Mouse (Mus musculus) olfactory bulb, adult 2 months (tissue): ENCODE data around the gene Ltbp4. TPM values are rescaled to one million over a fixed set of nuclear protein-coding genes. Genes with fewer than 3 reads are reported as not detected.

Experiments used
- H3K27ac ChIP-seq: fragments of 200-500 bp; 2 replicates; pipeline ENCODE4 v1.5.1; 2012; ENCODE audit warnings: low read depth, low read length; ENCODE audit not compliant: insufficient read depth
- H3K4me1 ChIP-seq: fragments of 200-500 bp; 2 replicates; pipeline ENCODE4 v1.6.1; 2012; ENCODE audit warnings: low read length; ENCODE audit not compliant: control insufficient read depth, insufficient read depth
- H3K4me3 ChIP-seq: fragments of 200-500 bp; 2 replicates; pipeline ENCODE4 v1.5.1; 2012; ENCODE audit warnings: mild to moderate bottlenecking, low read depth, low read length, moderate library complexity; ENCODE audit not compliant: insufficient read depth
- CTCF ChIP-seq: fragments of 200-500 bp; IDR thresholded peaks from 2 replicates; pipeline ENCODE4 v1.5.1; 2012; ENCODE audit warnings: low read depth, mild to moderate bottlenecking, low read length, moderate library complexity; ENCODE audit not compliant: insufficient read depth
- POLR2A ChIP-seq: fragments of 200-500 bp; IDR thresholded peaks from 2 replicates; pipeline ENCODE4 v1.6.1; 2012; ENCODE audit warnings: mild to moderate bottlenecking, low read depth, low read length, moderate library complexity; ENCODE audit not compliant: insufficient read depth
- WGBS: fragments of 180-500 bp; shearing (Covaris S2); methylation state at CpG from one replicate; pipeline ENCODE4 v1.1.7; 2018; 5-methylcytosine and 5-hydroxymethylcytosine counted together
- polyA plus RNA-seq: library from polyadenylated mRNA; stranded (reverse); fragments of >200 nt; gene quantifications from 2 replicates; pipeline ENCODE4 v1.2.4, GENCODE M21; 2012; ENCODE audit warnings: low replicate concordance; ENCODE audit not compliant: missing spikeins, insufficient read depth, insufficient read length

Ltbp4 gene
- polyA plus RNA-seq, 1 experiment = not detected

DNA sequence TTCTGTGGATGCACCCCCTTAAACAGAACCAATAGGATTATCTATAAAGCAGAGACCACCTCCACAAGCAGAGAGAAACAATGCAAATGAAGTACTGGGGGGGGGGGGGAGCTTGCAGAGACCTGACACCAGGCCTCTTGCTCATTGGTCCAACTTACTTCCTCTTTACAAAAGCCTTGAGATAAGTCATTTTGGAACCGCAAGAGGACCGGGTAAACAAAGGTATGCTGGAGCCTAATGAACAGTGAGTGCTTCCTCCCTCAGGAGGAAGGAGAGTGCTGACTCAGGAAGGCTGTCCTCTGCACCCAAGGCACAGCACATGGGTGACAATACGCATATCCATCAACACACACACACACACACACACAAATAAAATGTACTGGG lies 20.1 kb upstream of the Ltbp4 start:
- no peak for TF ChIP-seq POLR2A
- TF ChIP-seq CTCF = no peak
- Histone ChIP-seq H3K27ac (no peak overlapping the region), H3K4me3 (no peak overlapping the region), H3K4me1 (peaks cover 29% of the 10 kb centered on the region)
- WGBS = 35% methylated on average over 3 of the region's 3 CpGs

DNA sequence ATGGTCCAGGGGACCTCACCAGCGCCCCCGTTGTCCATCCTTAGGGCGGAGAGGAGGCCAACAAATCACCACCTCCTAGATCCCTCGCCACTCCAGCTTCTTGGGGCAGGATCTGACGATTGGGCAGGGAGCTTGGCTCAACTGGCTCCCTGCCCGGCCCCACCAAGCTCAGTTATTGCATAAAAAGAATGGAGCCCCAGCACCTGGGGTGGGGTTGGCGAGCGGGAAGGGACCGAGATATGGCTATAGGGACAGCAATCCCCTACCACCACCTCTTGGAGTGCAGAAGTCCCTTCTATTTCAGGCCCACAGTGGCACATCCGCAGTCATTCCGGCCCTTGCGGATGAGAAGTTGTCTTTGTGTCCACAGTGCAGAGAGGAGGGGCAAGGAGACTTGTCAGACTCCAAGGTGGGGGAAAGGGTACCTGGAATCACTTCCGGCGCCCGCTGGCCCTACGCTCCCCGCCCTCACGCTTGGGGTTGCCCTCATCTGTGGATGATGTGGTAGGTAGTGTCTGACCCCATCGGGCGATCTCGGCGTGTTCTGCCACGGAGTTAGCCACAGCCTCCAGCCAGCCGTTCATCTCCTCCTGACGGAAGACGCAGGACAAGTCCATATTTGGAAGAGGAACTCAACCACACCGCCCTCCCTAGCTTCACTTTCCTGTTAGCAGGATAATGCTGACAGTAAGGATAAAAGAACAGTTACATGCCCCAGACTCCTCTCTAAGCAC lies 19.5 kb upstream of the Ltbp4 start, which contains the start of gene Gm20479:
Gene Gm20479 (minus strand): TSS at position 559 of the 734 bp plus-strand sequence.
- no peak within 1 kb of the TSS for H3K27ac ChIP-seq
- TF ChIP-seq POLR2A = no peak
- no peak for TF ChIP-seq CTCF
- 31% methylated on average over 27 of the region's 27 CpGs for WGBS
- H3K4me3 ChIP-seq = peak within 1 kb of the TSS; percentile 82
- H3K4me1 ChIP-seq = peaks cover 26% of the 10 kb centered on the region

DNA sequence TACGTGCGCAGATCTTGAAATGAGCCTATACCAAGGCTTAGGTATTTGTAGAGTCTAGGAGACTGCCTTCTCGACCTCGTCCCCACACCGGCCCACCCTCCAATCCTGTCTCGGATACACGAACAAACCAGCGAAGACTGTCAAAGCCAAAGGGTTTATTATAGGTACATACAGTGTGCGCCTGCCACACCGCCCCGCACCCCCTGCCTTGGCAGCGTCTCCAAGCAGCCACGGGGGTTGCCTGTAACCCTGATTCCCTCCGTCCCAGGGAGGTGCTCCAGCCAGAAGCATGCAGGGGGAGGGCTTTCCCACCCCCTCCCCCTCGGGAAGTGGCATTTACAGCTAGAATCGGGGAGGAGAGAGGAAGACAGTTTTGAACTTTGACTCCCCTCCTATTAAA lies 18.8 kb upstream of the Ltbp4 start:
- H3K27ac ChIP-seq = no peak overlapping the region

DNA sequence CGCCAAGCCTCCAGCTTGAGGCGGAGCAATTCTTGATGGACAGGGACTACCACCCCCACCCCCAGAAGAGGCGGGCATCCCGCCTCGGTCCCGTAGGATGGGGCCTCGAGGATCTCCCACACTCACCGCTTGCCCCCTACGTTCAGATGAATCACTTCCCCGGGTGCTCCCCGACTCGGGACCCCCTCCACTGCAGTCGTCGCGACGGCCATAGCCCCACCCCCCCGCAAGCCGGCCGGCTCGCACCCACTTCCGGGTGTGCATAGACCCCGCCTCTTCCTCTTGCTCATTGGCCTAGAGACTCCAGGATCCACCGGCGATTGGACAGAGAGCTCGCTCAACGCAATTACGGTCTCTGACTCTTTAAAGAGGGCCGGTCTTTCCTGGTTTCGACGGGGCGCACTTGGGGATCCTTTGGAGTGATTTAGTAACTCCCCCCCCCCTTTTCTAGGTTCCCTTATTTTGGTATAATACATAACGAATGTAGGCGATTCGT lies 18.3 kb upstream of the Ltbp4 start, which contains the start of gene Shkbp1:
Gene Shkbp1 (minus strand): TSS at position 275 of the 496 bp plus-strand sequence.
- H3K4me1 ChIP-seq = peaks cover 18% of the 10 kb centered on the region
- H3K4me3 ChIP-seq = peak within 1 kb of the TSS; percentile 82
- TF ChIP-seq CTCF (no peak), POLR2A (no peak)
- WGBS = under 1% methylated on average over 34 of the region's 34 CpGs
- H3K27ac ChIP-seq = peak within 1 kb of the TSS; percentile 7

More for the DNA sequence above, 18.8 kb upstream of the Ltbp4 start:
- TF ChIP-seq POLR2A (no peak), CTCF (no peak)
- WGBS = 2% methylated on average over 16 of the region's 16 CpGs
- Histone ChIP-seq H3K4me3 (peak overlapping the region; percentile 82), H3K4me1 (peaks cover 22% of the 10 kb centered on the region)

DNA sequence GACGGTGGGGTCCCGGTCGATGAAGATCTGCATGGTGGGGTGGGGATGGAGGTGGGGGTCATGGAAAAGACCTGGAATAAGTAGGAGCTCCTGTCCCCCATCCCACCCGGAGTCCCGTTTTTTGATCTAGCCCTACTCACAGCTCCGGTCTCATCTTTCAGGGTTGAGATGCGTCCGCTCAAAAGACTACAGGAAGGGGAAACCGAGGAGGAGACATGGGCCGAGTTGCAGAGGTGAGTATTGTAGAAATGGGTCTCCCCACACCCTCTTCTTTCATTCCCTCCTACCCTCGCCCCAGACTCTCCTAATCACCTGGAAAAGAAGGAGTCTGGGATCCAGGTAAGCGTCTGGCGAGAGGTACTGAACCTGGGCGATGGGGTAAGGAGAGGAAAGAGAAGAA lies 17.8 kb upstream of the Ltbp4 start:
- Histone ChIP-seq H3K27ac (peak overlapping the region; percentile 7; the same call in 1 of the 2 replicates), H3K4me3 (peak overlapping the region; percentile 82), H3K4me1 (peaks cover 18% of the 10 kb centered on the region)
- 10% methylated on average over 14 of the region's 14 CpGs for WGBS
- TF ChIP-seq POLR2A (no peak), CTCF (no peak)

DNA sequence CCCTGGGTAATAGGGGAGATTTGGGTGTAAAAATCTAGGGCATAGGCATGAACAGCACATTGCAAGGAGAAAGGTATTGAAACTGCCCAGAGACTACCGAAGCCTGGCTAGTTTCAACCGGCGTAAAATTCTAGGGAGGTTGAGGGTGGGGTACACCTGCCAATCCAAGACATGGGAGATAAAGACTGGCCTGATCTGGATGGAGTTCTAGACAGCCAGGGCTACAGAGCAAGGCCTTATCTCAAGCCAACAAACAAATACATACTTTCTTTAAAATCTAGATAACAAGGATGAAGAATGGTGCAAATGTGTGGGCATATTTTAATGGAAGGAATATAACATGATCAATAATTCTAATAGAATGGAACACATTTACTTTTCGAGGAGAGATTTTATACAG lies 17.3 kb upstream of the Ltbp4 start:
- H3K4me3 ChIP-seq = no peak overlapping the region

DNA sequence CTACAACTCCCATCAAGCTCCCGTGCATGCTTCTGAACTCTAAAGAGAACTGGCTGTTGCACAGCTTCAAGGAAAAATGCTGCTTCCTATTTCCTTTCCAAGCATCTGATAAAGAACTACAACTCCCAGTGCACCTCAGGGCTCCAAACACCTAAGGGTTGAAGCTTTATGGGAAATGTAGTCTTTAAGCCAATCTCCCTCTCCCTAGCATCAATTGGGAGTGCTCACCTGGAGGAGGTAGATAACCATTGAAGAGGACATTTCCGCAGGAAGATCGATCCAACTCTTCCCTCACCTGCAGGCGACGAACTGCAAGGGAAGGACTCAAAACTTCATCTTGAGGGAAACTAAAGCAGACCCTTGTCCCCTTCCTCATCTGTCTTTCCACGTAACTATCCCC lies 16.7 kb upstream of the Ltbp4 start:
- WGBS = 27% methylated on average over 6 of the region's 6 CpGs
- TF ChIP-seq CTCF = no peak
- no peak for TF ChIP-seq POLR2A
- no peak overlapping the region for H3K27ac ChIP-seq
- H3K4me1 ChIP-seq = peaks cover 18% of the 10 kb centered on the region
- H3K4me3 ChIP-seq = no peak overlapping the region

More for the DNA sequence above, 17.3 kb upstream of the Ltbp4 start:
- WGBS = 58% methylated on average over 4 of the region's 4 CpGs
- no peak for TF ChIP-seq CTCF
- TF ChIP-seq POLR2A = no peak
- H3K4me1 ChIP-seq = peaks cover 18% of the 10 kb centered on the region
- no peak overlapping the region for H3K27ac ChIP-seq

DNA sequence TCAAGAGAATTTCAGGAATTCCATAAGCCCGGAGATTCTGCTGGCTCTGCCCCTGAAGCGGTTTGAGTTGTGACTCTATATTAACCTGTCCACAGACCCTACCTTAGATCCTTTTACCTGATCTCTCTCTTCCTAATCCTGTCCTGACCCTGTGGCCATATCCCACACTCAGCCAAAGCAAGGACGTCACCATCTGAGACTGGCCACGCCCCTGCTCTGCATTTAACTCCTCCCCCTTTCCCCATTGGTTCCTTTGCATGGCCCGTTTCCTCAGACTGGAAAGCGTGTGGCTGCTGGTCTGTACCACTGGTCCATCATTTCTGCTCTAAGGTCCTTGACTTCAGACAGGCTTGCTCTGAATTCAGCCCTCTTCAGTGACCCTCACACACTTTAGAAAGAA lies 8.0 kb upstream of the Ltbp4 start:
- no peak for TF ChIP-seq POLR2A
- TF ChIP-seq CTCF = no peak
- H3K4me3 ChIP-seq = no peak overlapping the region
- peaks cover 9% of the 10 kb centered on the region; the same call in 1 of the 2 replicates for H3K4me1 ChIP-seq
- WGBS = 53% methylated on average over 6 of the region's 6 CpGs
- no peak overlapping the region for H3K27ac ChIP-seq

DNA sequence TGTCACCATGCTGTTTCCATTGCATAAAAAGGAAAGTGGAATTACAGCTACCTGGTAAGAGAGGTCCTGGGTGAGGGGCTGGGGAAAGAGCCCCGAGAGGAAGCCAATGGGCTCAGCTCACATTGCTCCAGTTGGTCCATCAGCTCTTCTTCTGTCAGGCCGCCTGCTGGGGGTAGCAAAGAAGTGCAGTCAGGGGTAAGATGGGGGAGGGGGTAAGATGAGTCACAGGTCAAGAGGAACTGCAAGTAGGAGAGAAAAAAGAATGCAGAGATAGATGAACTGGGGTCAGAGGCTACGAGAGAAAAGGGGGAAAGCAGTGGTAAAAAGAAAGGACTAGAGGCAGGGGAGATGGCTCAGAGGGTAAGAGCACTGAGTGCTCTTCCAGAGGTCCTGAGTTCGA lies 5.1 kb upstream of the Ltbp4 start:
- Histone ChIP-seq H3K4me3 (no peak overlapping the region), H3K4me1 (peaks cover 21% of the 10 kb centered on the region), H3K27ac (no peak overlapping the region)
- TF ChIP-seq POLR2A = no peak
- TF ChIP-seq CTCF = no peak
- 52% methylated on average over 4 of the region's 4 CpGs for WGBS
